Mouse (Mus musculus) mature B cell (primary cell): ENCODE data around the gene St6galnac3.

Experiments used
- in situ Hi-C: fragments of 300-500 bp; cut with MboI; formaldehyde crosslinking; loops from 2 replicates; pipeline ENCODE4 v1.14.3; 2019

St6galnac3 gene

DNA sequence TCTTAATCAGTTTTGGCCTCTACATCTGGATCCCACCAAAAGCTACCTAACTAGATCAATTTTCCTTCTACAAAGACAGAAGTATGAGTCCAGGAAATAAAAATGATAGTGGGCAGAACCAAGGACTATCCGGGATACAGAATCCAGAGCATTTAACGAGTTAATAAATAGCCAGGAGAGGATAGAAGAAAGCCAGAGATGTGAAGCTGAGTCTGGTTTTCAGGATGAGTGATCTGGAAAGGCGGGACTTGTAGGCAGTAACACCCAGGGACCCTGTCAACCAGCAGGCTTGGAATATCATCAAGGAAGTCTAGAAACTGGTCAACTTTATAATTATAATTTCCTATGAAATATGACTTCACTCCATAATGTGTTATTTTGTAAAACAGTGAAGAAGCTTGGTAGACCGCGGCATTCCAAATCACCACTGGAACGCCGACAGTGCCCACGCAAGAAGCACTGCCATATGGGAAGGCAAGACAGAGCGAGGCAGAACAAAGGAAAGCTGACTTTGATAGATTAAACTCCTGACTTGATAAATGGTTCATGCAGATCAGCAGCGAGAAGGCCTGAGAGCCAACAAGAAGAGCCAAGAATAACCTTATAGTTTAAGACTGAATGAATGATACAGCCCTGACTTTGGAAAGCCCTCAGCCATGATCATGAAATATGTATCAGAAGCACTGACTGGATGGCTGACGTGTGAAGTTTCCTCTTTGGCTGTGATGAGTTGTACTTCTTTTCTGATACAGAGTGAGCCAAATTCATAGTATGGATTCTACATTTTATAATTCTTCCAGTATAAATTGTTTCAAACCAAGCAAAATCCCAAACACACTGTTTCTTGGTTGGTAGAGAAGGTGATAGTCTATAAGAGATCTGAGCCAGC lies 252.1 kb downstream of the St6galnac3 start:
- in situ Hi-C loops: no loop called here

GRCm38 (mm10) chr3:153463849-153464248 lies 261.1 kb downstream of the St6galnac3 start:
- in situ Hi-C loops: no loop called here

- in situ Hi-C loops: no loop called here
Observed at GRCm38 (mm10) chr3:153460173-153460572, 264.8 kb downstream of the St6galnac3 start.

DNA sequence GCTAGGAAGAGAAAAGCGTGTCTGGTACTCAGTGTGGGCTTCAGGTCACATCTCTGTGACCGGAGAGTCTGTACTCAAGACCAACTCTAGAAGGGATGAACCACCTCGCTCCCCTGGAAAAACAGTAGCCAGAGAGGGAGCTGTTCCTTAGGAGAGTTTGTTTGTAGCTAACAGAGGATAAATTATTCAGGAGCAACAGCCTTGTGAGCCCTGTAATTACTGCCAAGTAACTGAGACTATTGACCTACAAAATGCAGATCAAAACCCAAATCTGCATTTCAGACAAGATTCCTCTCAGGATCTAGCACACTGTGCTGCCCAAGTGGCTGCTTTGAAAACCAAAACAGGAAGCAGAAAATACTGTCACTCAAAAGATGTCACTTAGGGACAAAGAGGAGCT lies 266.4 kb downstream of the St6galnac3 start:
- in situ Hi-C loops: no loop called here

GRCm38 (mm10) chr3:153457701-153458100 lies 267.3 kb downstream of the St6galnac3 start:
- in situ Hi-C loops: no loop called here

DNA sequence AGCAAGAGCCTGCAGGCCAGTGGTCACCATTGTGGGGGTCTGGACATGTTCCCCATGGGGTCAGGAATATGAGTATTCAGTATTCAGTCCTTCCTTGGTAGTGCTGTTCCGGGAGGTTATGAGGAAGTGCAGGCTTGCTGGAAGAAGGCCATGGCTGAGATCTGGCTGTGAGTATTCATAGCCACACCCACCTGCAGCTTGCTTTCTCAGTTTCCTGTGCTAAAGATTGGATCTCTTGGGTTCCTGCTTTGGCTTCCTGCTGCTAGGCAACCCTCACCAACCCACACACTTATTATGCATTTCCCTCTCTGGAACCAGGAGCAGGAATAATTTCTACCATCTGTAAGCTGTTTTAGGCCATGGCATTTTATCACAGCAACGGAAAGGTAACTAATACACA lies 267.8 kb downstream of the St6galnac3 start:
- in situ Hi-C loops: no loop called here

DNA sequence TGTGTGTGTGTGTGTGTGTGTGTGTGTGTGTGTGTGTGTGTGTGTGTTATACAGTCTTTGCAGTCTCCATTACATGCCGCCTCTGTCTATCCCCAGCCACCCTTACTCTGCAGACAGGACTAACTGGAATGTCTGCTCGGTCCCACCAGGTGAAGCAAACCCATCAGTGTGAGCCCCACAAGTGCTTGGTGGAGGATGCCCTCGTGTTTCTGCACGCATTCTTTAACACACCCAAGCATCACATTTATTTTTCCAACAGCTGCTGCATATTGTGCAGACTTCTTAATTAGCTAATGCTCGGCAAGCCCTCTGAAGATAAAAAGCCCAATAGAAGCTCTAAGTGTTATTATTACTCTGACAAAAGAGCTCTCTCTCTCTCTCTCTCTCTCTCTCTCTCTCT lies 268.7 kb downstream of the St6galnac3 start:
- in situ Hi-C loops: no loop called here

- in situ Hi-C loops: no loop called here
Observed at GRCm38 (mm10) chr3:153453127-153454049, 271.6 kb downstream of the St6galnac3 start.

DNA sequence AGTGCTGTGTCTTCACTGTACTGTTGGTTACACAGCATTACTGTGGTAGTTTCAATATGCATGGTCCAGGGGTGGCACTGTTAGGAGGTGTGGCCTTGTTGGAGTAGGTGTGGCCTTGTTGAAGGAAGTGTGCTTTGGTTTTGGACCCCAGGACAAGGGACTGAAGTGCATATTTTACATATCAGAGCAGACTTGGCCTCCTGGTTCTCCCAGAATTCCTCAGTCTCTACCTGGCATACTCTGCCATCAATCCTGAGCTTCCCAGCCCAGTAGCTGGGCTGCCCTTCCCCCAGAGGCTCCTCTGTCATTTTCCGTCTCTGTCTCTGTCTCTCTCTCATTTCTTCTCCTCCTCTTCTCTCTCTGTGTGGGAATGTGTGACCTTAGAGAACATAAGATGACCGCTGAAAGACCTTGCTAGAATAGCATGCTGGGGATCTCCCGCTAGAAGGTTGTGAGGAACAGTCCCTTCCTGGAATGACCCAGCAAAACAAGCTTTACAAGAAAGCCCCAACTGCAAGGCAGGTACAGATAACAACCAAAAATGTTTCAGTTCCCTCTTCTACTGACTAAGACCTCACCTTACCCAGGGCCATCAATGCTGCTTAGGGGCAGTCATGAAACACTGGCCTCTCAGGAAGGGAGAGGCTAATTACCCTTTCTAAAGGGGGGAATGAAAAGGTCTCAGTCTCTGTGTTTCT lies 272.5 kb downstream of the St6galnac3 start:
- in situ Hi-C loops: no loop called here

GRCm38 (mm10) chr3:153441329-153441728 lies 283.6 kb downstream of the St6galnac3 start:
- in situ Hi-C loops: no loop called here

GRCm38 (mm10) chr3:153436076-153437021 lies 288.6 kb downstream of the St6galnac3 start:
- in situ Hi-C loops: no loop called here

DNA sequence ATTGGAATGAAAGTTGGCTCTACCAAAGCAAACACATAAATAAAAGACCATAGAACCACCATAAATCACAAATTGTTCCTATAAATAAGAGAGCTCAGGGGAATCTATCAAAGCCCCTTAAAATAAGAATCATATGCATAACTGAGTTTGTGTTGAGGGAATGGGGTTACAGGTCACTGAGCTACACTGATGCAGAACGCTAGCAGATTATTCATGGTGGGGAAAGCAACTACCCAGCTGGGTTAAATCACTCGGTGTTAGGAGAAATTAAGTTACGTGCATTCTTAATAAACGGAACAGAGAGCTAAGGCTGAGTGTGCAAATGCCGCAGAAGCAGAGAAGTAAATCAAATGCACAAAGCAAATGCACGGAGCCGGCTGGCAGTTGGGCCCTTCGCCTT lies 292.0 kb downstream of the St6galnac3 start:
- in situ Hi-C loops: no loop called here

DNA sequence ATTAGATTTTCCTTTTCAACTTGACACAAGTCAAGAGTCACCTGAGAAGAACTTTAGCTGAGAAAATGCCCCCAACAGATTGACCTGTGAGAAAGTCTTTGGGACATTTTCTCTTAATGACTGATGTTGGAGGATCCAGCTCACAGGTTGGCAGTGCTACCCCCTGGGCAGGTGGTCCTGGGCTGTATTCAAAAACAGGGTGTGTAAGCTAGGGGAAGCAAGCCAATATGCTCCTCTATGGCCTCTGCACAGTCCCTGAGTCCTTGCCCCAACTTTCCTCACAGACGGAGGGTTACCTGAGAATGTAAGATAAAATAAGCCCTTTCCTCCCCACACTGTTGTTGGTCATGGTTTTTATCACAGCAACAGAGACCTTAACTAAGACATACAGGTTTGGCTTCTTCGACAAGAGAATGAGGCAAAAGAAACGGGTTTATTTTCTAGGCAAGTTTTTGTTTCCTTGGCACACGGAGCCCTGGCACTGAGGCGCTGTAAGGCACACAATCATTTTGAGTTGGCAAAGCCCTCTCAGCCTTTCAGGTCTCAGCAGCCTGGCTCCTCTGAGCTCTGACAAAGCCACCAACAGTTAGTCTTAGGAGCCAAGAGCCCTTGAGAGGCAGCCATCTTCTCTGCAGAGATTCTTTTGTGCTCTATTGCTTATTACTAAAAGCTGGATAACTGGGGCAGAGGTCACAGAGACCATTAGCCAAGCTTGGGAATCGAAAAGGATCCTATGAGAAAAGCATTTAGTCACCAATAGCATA lies 292.7 kb downstream of the St6galnac3 start:
- in situ Hi-C loops: no loop called here

DNA sequence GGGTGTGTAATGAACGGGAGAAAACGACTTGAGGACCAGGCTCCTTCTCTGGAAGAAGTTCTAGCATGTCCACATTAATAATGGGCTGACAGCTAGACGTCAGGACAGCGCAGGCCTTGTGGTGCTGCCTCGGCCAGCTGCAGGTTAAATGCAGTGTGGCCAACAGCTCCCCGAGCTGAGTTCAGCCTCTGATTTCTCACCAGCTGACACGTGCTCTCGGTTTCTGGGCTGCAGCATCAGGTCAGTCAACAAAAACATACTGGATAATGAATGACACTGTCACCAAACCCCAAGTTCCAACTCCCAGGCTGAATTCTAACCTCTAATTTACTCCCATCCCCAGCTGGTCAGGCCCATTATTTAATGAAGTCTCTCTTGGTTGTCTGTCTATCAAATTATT lies 295.1 kb downstream of the St6galnac3 start:
- in situ Hi-C loops: no loop called here

DNA sequence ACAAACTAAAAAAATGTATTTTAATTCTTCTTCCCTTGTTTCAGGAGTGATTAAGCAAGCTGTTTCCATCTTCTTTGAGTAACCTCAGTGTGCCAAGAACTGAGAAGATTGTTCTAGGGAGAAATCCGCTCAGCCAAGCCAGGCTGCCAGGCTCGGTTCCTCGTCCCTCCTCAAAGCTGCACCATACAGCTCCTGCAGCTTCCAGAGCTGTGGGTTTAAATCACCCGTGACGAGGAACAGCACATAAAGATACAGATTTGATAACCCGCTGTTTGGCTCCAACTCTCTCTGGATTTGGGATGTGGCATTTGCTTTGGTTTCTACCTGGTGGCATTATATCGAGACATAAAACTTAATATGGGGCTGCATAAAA lies 303.1 kb downstream of the St6galnac3 start:
- in situ Hi-C loops: no loop called here

- in situ Hi-C loops: no loop called here
Observed at GRCm38 (mm10) chr3:153421060-153421917, 303.7 kb downstream of the St6galnac3 start.

DNA sequence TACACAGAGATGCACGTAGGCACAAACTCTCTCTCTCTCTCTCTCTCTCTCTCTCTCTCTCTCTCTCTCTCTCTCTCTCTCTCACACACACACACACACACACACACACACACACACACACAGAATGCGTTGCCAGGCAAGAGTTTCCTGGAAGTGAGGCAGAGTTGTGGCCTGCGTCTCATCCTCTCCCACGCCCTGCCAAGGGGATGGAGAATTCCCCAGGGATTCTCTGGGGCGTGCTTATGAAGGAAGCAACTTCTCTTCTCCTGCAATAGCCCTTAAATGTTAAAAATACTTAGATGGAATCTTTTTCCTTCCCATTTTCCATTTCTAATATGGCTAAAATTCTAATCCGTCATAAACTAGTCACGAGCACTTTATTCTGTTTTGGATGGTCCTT lies 305.6 kb downstream of the St6galnac3 start:
- in situ Hi-C loops: no loop called here

- in situ Hi-C loops: no loop called here
Observed at GRCm38 (mm10) chr3:153417001-153417400, 308.0 kb downstream of the St6galnac3 start.

DNA sequence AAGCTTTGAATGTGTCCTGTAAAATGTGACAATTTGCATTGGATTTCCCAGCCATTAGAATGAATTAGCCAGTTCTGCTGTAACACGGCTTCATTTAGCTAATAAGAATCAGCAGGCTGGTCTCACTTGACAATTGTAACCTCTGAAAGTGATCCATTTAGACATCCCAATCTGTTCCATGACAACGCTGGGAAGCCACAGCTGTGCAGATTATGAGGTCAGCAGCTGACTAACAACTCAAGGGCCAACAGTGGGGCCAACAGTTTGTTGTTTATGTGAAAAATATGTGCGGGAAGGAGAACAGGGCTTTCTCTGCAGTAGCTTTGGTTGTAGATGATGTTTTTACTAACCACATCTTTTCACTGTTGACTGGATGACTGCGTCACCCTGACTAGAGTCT lies 308.6 kb downstream of the St6galnac3 start:
- in situ Hi-C loops: no loop called here
